Mouse (Mus musculus) mesoderm, embryonic 11.5 days (tissue): Measurements from ENCODE around the gene Sec23ip.
A peak's percentile ranks its signal among the peaks of the same experiment; 100 is the strongest.

Source experiments
- DNase-seq: peaks from one replicate; pipeline ENCODE4 v3.0.0-alpha.2; 2012; ENCODE audit warnings: low read depth, low spot score

Sec23ip gene

DNA sequence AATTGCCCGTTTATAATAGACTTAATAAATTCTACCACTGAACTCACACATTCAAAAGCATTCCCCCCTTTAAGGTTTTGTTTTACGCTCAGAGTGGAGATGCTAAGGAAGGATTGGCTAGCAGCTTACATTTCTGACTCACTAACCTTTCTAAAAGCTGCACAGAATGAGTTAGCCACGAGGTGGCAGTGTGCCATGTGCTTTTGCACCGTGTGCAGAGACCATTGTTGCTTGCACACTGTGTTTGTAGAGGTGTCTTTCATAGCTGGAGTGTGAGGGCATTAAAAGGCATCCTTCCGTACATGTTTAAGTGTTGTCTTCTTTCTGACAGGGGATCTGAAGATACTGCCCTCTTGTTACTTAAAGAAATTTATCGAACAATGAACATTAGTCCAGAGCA lies 34.6 kb downstream of the Sec23ip start:
- peak; percentile 74 for DNase-seq

DNA sequence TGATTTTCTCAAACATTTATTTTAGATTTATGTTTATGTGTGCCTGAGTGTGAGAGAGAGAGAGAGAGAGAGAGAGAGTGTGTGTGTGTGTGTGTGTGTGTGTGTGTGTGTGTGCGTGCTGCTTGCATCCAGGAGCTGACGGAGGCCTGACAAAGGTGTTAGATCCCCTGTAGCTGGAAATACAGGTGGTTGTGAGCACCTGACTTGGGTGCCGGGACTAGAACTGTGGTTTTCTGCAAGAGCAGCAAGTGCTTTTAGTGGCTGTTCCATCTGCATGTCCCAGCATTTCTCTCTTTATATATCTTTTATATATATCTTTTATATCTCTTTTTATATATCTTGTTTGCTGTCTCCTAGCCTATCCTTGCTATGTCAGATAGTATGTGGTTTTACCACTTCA lies 37.1 kb downstream of the Sec23ip start:
- DNase-seq: no peak

DNA sequence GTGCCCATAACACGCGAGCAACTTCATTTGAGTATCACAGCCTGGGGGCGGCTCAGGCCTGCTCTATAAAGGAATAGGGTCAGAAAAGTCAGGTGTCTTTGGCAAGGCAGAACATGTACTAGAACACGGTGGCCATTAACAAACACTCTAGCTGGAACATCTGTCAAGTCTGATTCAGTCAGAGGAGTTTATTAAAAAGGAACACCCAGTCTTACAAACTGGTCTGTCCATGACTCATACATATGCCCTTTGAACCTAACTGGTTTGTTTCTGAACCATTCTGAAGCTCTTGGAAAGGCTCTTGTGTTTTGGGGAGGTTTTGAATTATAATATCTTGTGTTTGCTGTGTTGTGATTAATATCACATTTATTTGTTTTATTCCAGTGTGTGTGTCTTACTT lies 45.3 kb downstream of the Sec23ip start:
- DNase-seq: no peak

DNA sequence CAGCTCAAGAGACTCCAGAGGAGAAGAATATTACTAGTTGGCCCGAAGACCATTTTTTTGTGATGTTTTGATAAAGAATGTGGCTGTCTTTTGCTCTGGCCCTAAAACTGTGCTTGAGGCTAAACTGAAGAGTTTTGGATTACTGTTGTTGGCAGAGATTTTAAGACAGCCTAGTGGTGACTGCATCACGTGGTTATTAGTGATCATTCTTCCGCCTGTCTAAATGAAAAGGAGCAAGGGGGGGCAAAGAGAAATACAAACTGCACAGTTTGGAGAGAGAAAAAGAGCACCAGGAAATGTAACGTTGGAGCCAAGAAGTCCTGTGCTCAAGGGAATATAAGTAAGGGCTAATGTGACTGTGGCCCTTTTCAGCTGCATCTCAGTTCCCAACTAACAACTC lies 48.7 kb downstream of the Sec23ip start:
- no peak for DNase-seq

DNA sequence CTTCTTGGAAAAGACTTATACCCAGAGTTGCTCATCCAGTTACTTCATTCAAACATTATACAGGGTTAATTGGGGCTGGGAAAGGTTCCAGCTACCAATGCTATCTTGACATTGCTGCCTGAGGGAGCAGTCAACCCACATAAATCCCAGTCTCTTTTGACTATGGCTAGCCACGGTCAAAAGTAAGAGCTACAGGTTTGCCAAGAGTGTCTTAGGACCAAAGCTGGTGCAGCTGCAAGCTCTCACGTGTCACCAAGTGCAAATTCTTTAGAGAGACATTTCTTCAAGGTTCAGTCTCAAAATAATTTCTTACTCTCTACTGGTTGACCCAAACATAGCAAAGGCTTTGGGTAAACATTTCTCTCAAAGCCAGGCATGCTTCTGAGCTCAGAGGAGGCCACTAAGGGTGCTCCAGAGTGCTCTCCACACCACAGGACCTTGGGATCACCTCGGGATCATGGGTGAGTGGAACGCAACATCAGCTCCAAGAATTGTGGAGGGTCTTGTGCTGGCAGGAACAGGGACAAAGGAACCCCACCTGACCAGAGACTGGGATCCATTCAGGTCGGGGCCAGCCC lies 80.3 kb downstream of the Sec23ip start:
- no peak for DNase-seq

DNA sequence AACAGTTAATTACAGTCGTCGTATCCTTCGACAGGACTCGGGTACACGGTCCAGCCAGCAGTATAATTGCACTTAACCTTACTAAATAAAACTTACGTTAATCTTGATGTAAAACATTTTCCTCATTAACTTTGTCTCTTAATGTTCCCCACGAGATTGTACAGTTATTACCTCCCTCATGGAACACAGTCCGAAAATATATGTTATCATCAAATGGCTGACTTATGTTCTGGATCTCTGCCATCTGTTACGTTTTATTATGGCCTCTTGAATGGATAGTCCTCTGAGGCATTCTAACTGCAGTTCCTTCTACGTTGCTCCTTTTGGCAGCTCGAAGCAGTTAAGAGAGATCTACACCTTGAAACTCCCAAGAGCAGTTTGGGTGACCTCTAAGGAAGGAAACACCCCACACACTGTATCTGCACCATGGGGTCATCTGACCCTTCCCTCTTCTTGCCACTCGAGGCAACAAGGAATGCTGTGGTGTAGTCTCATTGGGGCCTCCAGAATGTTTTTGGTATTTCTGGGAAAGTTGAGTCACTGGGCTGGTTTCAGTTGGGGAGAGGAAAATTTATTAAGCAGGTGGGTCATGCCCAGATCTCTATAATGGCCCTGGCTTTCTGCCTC lies 87.8 kb downstream of the Sec23ip start:
- DNase-seq: no peak

DNA sequence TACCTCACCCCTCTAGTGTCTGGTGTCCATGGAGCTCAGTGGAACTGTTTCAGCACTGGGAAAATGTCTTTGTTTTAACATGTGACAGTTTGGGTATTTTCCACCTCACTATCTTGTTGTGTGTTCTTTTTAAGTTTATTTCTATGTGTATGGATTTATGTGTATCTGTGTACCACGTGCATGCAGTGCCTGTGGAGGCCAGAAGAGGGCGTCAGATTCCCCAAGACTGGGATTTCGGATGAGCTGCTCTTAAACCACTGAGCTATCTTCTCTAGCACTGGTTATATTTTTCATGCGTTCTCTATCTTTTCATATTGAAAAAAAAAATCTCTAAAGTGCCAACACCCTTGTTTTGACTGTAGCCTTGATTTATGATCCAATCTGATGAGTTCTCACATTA lies 88.5 kb downstream of the Sec23ip start:
- no peak for DNase-seq
